10 mouse cellular contexts compared by ENCODE assay signal in genomic region chr11:66871701-66872100, GRCm38 (mm10). TPM values are rescaled to one million over a fixed set of nuclear protein-coding genes. Genes with fewer than 3 reads are reported as not detected.
A peak's percentile ranks its signal among the peaks of the same experiment; 100 is the strongest.
DNase-seq lines count a peak whose midpoint lies in the region; ATAC-seq and TF ChIP-seq lines count a peak whose summit lies in the region.
"Had no signal": no experiment of that assay in that cellular context is flagged by ENCODE, and none has a peak within 500 bp of the region (broad histone marks: within the 10 kb centered on the region; RNA-seq: fewer than 3 reads in every experiment).

No protein-coding gene starts in this region.

- H3K27ac ChIP-seq in liver, adult 2 months (replicated peaks; ENCODE audit: insufficient read depth, low read depth, low read length), result no peak overlapping the region
- no peak overlapping the region for H3K27ac ChIP-seq in liver, embryonic 12.5 days
- no peak overlapping the region for H3K27ac ChIP-seq in cortical plate, adult 2 months (ENCODE audit: insufficient read depth, low read length)
- H3K27ac ChIP-seq: limb, embryonic 13.5 days had no signal

- peak; percentile 24; the same call in 1 of the 2 replicates for TF ChIP-seq CTCF in liver, adult 2 months (IDR thresholded peaks at IDR 0.05; ENCODE audit: low read depth, low read length)
- peak; percentile 45; the same call in 1 of the 2 replicates for TF ChIP-seq CTCF in cortical plate, adult 2 months (IDR thresholded peaks at IDR 0.05; ENCODE audit: extremely low read depth, insufficient read depth, low read length)

- no peaks in the 10 kb centered on the region for H3K36me3 ChIP-seq in liver, adult 2 months (ENCODE audit: control insufficient read depth, insufficient read depth, low read length)
- no peaks in the 10 kb centered on the region for H3K36me3 ChIP-seq in liver, embryonic 12.5 days
- H3K36me3 ChIP-seq: limb, embryonic 13.5 days had no signal

- peak; percentile 6 for DNase-seq in adrenal gland, adult 2 months
- no peak for DNase-seq in adrenal gland, postnatal 14 days
- peak; percentile 30 for DNase-seq in liver, adult 2 months (ENCODE audit: extremely low read depth, low read depth, low spot score)
- DNase-seq in layer of hippocampus, adult 9-10 months (ENCODE audit: low spot score), result peak; percentile 63
- peak; percentile 42 for DNase-seq in telencephalon, adult 2 months (ENCODE audit: low read depth, low spot score)
- no peak for DNase-seq in adrenal gland, adult 8-10 months

- no peaks in the 10 kb centered on the region for H3K4me1 ChIP-seq in liver, adult 2 months (ENCODE audit: control insufficient read depth, insufficient read depth, low read length)
- no peaks in the 10 kb centered on the region for H3K4me1 ChIP-seq in liver, embryonic 12.5 days
- H3K4me1 ChIP-seq in cortical plate, adult 2 months (ENCODE audit: control insufficient read depth, insufficient read depth, low read length), result no peaks in the 10 kb centered on the region
- H3K4me1 ChIP-seq: limb, embryonic 13.5 days had no signal

- H3K9ac ChIP-seq in liver, adult 2 months (ENCODE audit: low read depth, low read length), result no peak overlapping the region
- no peak overlapping the region for H3K9ac ChIP-seq in liver, embryonic 12.5 days
- H3K9ac ChIP-seq: limb, embryonic 13.5 days had no signal

- H3K79me2 ChIP-seq in liver, adult 2 months (ENCODE audit: control insufficient read depth, insufficient read depth, low read length), result no peaks in the 10 kb centered on the region

- no peak for ATAC-seq in liver, embryonic 12.5 days

- 3% methylated on average over 5 of the region's 5 CpGs for WGBS in liver, adult 2 months
- 9% methylated on average over 5 of the region's 5 CpGs for WGBS in liver, embryonic 12.5 days (ENCODE audit: insufficient replicate concordance)

- no peak overlapping the region for H3K4me3 ChIP-seq in liver, adult 2 months (ENCODE audit: insufficient read depth, low read depth, low read length)
- no peak overlapping the region for H3K4me3 ChIP-seq in liver, embryonic 12.5 days
- no peak overlapping the region for H3K4me3 ChIP-seq in cortical plate, adult 2 months (ENCODE audit: insufficient read depth, low read length)
- H3K4me3 ChIP-seq: limb, embryonic 13.5 days had no signal

- H3K4me2 ChIP-seq in liver, embryonic 12.5 days, result no peak overlapping the region
- H3K4me2 ChIP-seq: limb, embryonic 13.5 days had no signal

- no peak for TF ChIP-seq POLR2A in liver, adult 2 months (IDR thresholded peaks at IDR 0.05; ENCODE audit: extremely low read depth, insufficient read depth, low read length)
- no peak for TF ChIP-seq POLR2A in cortical plate, adult 2 months (IDR thresholded peaks at IDR 0.05; ENCODE audit: extremely low read depth, insufficient read depth, low read length)

- H3K27me3 ChIP-seq in liver, adult 2 months (ENCODE audit: control insufficient read depth, insufficient read depth, low read length), result no peaks in the 10 kb centered on the region
- H3K27me3 ChIP-seq in liver, embryonic 12.5 days (replicated peaks), result no peaks in the 10 kb centered on the region
- H3K27me3 ChIP-seq: limb, embryonic 13.5 days had no signal

- no peaks in the 10 kb centered on the region for H3K9me3 ChIP-seq in liver, embryonic 12.5 days (replicated peaks)
- H3K9me3 ChIP-seq: limb, embryonic 13.5 days had no signal

RNA-seq across cellular contexts. Expression of gene Pirt, which starts 40.1 kb away (rescaled TPM):
- 10 to 100 TPM in 1 of 2 experiments, 1 to 10 TPM in 1; 7.8 to 15.3 TPM for total RNA-seq in adrenal gland, adult 2 months (2021)
- 1.9 and 2.7 TPM in 2 replicates for polyA plus RNA-seq in adrenal gland, adult 2 months (2012; rRNA removed)
- 7.4 and 10.3 TPM in 2 replicates for total RNA-seq in adrenal gland, postnatal 14 days (2021)
- total RNA-seq in liver, adult 2 months (2014; rRNA removed), result not detected in 2 replicates
- not detected in 2 replicates for polyA plus RNA-seq in liver, adult 2 months (2012; rRNA removed)
- 0.05 and 0.11 TPM in 2 replicates for polyA plus RNA-seq in liver, embryonic 12.5 days (2016; fragmentation: Nextera tagmentation; extraction: Ambion mirVana)
- 0.17 and 0.38 TPM in 2 replicates for polyA plus RNA-seq in cortical plate, adult 2 months (2012; rRNA removed)
- total RNA-seq in adrenal gland, adult 8-10 months (2022), result 10 to 100 TPM in 3 of 4 experiments, 1 to 10 TPM in 1; 9.3 to 20.8 (median 14.1) TPM
- polyA plus RNA-seq: C2C12 had no signal

Comparison
In these comparisons a context has a peak if more than half of its experiments do, and no peak if none do; other contexts are left out.
1. DNase-seq: peak in adrenal gland, adult 2 months (single experiment), liver, adult 2 months (single experiment), layer of hippocampus, adult 9-10 months (single experiment) and telencephalon, adult 2 months (single experiment); none in adrenal gland, postnatal 14 days (single experiment) and adrenal gland, adult 8-10 months (single experiment).